Mouse (Mus musculus) midbrain, embryonic 16.5 days (tissue): Measurements from ENCODE around the gene Hmx1. TPM values are rescaled to one million over a fixed set of nuclear protein-coding genes. Genes with fewer than 3 reads are reported as not detected.

Experiments used
- ATAC-seq: fragments of 200-750 bp; cut with Nextera tagmentation; 2 replicates; pipeline ENCODE4 v1.8.0; 2017; ENCODE audit warnings: moderate TSS enrichment
- H3K27ac ChIP-seq: fragments of 300-500 bp; sonication (generic); 2 replicates; pipeline ENCODE4 v1.5.1; 2014; ENCODE audit warnings: mild to moderate bottlenecking, low read length, mixed read lengths
- H3K27me3 ChIP-seq: fragments of 300-500 bp; sonication (generic); 2 replicates; pipeline ENCODE4 v1.6.1; 2014; ENCODE audit warnings: low read depth, low read length, mixed read lengths; ENCODE audit not compliant: control insufficient read depth, insufficient read depth
- H3K36me3 ChIP-seq: fragments of 300-500 bp; sonication (generic); 2 replicates; pipeline ENCODE4 v1.6.1; 2014; ENCODE audit warnings: mild to moderate bottlenecking, low read length, moderate library complexity, mixed read lengths; ENCODE audit not compliant: control insufficient read depth, insufficient read depth
- H3K4me1 ChIP-seq: fragments of 300-500 bp; sonication (generic); 2 replicates; pipeline ENCODE4 v1.6.1; 2014; ENCODE audit warnings: mild to moderate bottlenecking, low read length, mixed read lengths; ENCODE audit not compliant: control insufficient read depth, insufficient read depth
- H3K4me2 ChIP-seq: fragments of 300-500 bp; sonication (generic); 2 replicates; pipeline ENCODE4 v1.6.1; 2014; ENCODE audit warnings: mild to moderate bottlenecking, low read length, mixed read lengths
- H3K4me3 ChIP-seq: fragments of 300-500 bp; sonication (generic); 2 replicates; pipeline ENCODE4 v1.5.1; 2014; ENCODE audit warnings: low read depth, mild to moderate bottlenecking, low read length, moderate library complexity, mixed read lengths
- H3K9ac ChIP-seq: fragments of 300-500 bp; sonication (generic); 2 replicates; pipeline ENCODE4 v1.6.1; 2014; ENCODE audit warnings: low read depth, low read length, mixed read lengths
- H3K9me3 ChIP-seq: fragments of 300-500 bp; sonication (generic); replicated peaks from 2 replicates; pipeline ENCODE4 v1.6.1; 2014; ENCODE audit warnings: mild to moderate bottlenecking, low read length, mixed read lengths; ENCODE audit not compliant: control insufficient read depth, poor library complexity, severe bottlenecking
- WGBS: fragments of 180-500 bp; shearing (Covaris S2); extraction: QIAGEN DNeasy Blood & Tissue Kit; methylation state at CpG from one replicate; pipeline ENCODE4 v1.1.7; 2014; 5-methylcytosine and 5-hydroxymethylcytosine counted together
- polyA plus RNA-seq: library from polyadenylated mRNA; unstranded; fragments of >200 nt; fragmentation: Nextera tagmentation; extraction: Ambion mirVana; gene quantifications from 2 replicates; pipeline ENCODE4 v1.2.1, GENCODE M21; 2015

The Hmx1 gene
- polyA plus RNA-seq, 1 experiment from 2014 or later: not detected

DNA sequence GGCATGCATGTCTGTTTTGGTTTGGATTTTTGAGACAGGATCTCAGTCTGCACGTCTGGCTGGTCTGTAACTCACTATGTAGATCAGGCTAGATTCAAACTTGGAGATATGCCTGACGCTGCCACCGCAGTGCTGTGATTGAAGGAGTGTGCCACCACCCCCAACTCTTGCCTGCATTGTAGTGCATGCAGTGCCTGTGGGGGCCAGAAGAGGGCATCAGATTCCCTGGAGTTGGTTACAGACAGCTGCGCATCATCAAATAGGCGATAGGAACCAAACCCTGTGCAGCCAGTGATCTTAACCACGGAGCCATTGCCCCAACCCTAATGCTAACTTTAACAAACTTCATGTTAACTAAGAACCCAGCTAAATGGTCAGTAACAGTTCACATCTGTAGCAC lies 49.9 kb downstream of the Hmx1 start:
- Histone ChIP-seq H3K9ac (no peak overlapping the region), H3K4me2 (no peak overlapping the region), H3K27me3 (no peaks in the 10 kb centered on the region), H3K36me3 (no peaks in the 10 kb centered on the region), H3K4me1 (no peaks in the 10 kb centered on the region), H3K4me3 (no peak overlapping the region), H3K27ac (no peak overlapping the region), H3K9me3 (no peaks in the 10 kb centered on the region)
- 84% methylated on average over 6 of the region's 6 CpGs for WGBS
- ATAC-seq: no peak

DNA sequence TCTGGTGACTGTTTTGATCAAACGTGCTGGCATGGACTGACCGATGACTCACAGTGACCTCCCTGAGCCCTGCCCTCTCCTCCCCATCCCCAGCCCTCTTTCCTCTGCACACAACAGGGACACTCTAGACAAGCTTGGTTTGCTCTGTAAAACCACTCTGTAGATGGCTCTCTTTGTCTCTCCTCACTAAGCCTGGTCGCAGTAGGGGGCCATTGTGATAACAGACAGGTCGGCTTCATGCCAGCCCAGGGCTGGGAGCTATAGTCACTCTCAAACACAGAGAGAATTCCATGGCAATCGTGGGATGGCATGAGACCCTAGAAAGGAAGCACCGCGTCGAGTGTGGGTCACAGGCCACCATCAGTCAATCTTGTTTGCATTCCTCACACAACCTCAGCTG lies 51.6 kb downstream of the Hmx1 start:
- ATAC-seq: no peak
- H3K9me3 ChIP-seq: no peaks in the 10 kb centered on the region
- H3K36me3 ChIP-seq: no peaks in the 10 kb centered on the region
- no peak overlapping the region for H3K4me3 ChIP-seq
- H3K9ac ChIP-seq: no peak overlapping the region
- H3K27ac ChIP-seq: no peak overlapping the region
- H3K27me3 ChIP-seq: no peaks in the 10 kb centered on the region
- 46% methylated on average over 8 of the region's 8 CpGs for WGBS
- H3K4me1 ChIP-seq: no peaks in the 10 kb centered on the region
- H3K4me2 ChIP-seq: no peak overlapping the region

DNA sequence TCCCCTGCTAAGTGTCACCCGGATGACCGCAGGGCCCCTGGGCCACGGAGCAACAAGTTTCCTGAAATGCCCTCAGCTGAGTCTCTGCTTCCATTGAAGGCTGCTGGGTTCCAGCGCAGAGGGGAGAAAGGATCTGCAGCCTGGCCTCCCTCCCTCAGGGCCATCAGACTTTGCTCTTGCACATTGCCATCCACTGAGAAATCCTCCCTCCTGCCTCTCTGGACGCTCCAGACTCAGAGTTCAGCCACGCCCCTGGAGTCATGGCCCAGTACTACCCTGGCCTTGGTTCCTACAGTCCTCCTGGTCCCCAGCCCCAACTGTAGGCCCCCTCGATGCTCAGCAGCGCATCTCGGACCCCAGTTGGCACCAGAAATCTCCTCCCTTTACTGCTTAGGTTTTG lies 52.5 kb downstream of the Hmx1 start:
- Histone ChIP-seq H3K4me1 (no peaks in the 10 kb centered on the region), H3K9ac (no peak overlapping the region), H3K4me2 (no peak overlapping the region), H3K27ac (no peak overlapping the region), H3K4me3 (no peak overlapping the region), H3K27me3 (no peaks in the 10 kb centered on the region), H3K9me3 (no peaks in the 10 kb centered on the region), H3K36me3 (no peaks in the 10 kb centered on the region)
- WGBS: 82% methylated on average over 9 of the region's 9 CpGs
- ATAC-seq: no peak

DNA sequence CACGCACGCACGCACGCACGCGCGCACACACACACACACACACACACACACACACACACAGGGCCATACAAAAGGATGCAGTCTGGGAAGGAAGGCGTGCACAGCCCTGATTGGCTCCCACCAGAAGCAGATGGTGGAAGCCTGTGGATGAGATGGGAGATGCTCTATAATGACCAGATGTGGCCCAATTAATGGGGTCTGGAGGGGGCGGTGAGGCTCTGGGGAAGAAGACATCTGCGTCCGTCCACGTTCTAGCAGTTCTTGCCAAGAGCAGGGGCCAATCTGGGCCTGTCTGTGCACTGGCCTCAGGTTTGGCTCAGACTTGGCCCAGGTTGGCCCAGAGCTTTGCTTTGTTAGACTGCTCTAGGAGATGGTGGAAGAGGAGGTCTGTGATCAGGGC lies 55.8 kb downstream of the Hmx1 start:
- Histone ChIP-seq H3K27ac (no peak overlapping the region), H3K36me3 (no peaks in the 10 kb centered on the region), H3K9me3 (no peaks in the 10 kb centered on the region), H3K4me1 (peaks cover 10% of the 10 kb centered on the region), H3K4me2 (no peak overlapping the region), H3K4me3 (no peak overlapping the region), H3K27me3 (no peaks in the 10 kb centered on the region), H3K9ac (no peak overlapping the region)
- ATAC-seq: no peak
- 75% methylated on average over 8 of the region's 12 CpGs for WGBS

DNA sequence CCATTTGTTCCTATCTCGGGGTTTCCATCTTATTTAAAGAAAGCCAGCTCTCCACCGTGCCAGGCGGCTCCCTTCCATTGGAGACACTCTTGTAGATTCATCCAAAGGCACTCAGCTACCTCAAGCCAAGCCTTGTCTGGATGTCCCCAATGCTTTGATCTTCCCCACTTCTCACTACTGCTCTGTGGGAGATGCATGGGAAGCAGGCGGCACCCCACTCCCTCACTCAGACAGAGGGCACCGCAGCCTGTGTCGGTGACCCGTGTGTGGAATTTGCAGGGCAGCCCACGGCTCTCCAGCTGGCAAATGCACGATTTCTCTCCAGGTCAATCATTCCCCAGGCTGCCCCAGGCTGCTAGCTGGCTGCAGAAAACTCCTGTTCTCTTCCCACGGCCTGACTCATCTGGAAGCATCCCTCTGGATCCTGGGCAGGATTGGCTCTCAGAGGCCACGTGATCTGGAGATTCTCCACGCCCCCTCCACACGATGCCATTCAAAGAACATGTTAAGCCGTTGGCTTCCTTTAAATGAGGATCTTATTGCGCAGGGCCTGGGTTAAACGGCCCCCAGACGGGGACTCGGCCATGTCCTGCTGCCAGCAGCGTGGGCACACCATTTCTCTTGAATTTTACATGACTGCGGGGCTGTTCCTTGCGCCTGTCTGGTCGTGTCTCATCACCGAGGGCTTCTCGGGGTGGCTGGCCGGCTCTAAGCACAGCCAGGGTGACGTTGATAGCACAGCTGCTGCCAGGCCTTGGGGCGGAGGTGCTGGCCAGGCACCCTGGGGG lies 58.9 kb downstream of the Hmx1 start:
- H3K9ac ChIP-seq: peak overlapping the region; percentile 73
- no peaks in the 10 kb centered on the region for H3K36me3 ChIP-seq
- peak overlapping the region; percentile 41 for H3K4me3 ChIP-seq
- peak overlapping the region; percentile 83 for H3K27ac ChIP-seq
- H3K27me3 ChIP-seq: no peaks in the 10 kb centered on the region
- peak overlapping the region; percentile 80 for H3K4me2 ChIP-seq
- peak; percentile 93 for ATAC-seq
- no peaks in the 10 kb centered on the region for H3K9me3 ChIP-seq
- WGBS: 15% methylated on average over 27 of the region's 27 CpGs
- H3K4me1 ChIP-seq: peaks cover 10% of the 10 kb centered on the region

Other genes starting within 250 kb of the Hmx1 start
- 0.36 and 0.39 TPM in 2 replicates for gene Adra2c, start 110.8 kb upstream of the Hmx1 start, polyA plus RNA-seq
- 0.75 and 1.5 TPM in 2 replicates for gene Cpz, start 136.6 kb downstream of the Hmx1 start, polyA plus RNA-seq
- 6.8 and 7.0 TPM in 2 replicates for gene Trmt44, start 186.0 kb downstream of the Hmx1 start, polyA plus RNA-seq
- gene Acox3, start 193.9 kb downstream of the Hmx1 start, polyA plus RNA-seq: 14.2 and 14.9 TPM in 2 replicates